In the genomic region with DNA sequence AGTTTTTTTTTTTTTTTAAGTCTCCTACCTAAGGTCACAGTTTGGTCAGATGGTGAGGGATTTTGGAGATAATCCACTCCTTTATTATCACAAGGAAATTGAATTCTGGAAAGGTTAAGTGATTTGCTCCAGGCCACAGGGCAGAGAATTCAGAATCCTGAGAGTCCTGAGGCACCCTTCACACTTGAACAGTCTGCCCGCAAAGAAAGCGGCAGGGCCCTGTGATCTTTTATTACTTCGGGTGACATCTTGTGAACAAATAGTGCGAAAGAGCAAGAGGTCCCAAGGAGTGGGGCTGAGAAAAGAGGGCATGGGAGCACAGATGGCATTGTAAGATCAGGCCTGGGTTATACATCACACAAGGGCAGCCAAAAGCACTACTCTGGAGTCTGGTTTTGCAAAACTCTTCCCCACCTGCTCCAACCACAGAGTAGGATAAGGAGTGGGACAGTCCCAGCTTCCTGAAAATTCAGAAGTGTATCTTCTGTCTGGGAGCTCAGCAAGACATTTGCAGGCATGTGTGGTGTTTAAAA, we compare ENCODE assay signal across 22 mouse cellular contexts.
"Had no signal": no experiment of that assay in that cellular context is flagged by ENCODE, and none has a peak within 500 bp of the region (broad histone marks: within the 10 kb centered on the region; RNA-seq: fewer than 3 reads in every experiment).

No protein-coding gene starts in this region.

- H3K9me3 ChIP-seq: limb, embryonic 10.5 days; limb, embryonic 13.5 days; liver, embryonic 12.5 days; liver, embryonic 15.5 days; lung, embryonic 15.5 days; midbrain, embryonic 10.5 days; midbrain, embryonic 13.5 days; neural tube, embryonic 13.5 days; stomach, embryonic 15.5 days had no signal

- H3K36me3 ChIP-seq: limb, embryonic 10.5 days; limb, embryonic 13.5 days; liver, embryonic 12.5 days; liver, embryonic 15.5 days; lung, embryonic 15.5 days; midbrain, embryonic 10.5 days; midbrain, embryonic 13.5 days; neural tube, embryonic 13.5 days; stomach, embryonic 15.5 days had no signal

- H3K9ac ChIP-seq: limb, embryonic 13.5 days; liver, embryonic 12.5 days; liver, embryonic 15.5 days; lung, embryonic 15.5 days; midbrain, embryonic 13.5 days; neural tube, embryonic 13.5 days; stomach, embryonic 15.5 days had no signal

- H3K4me2 ChIP-seq: limb, embryonic 13.5 days; liver, embryonic 12.5 days; liver, embryonic 15.5 days; lung, embryonic 15.5 days; midbrain, embryonic 13.5 days; neural tube, embryonic 13.5 days; stomach, embryonic 15.5 days had no signal

- H3K27ac ChIP-seq: limb, embryonic 10.5 days; limb, embryonic 13.5 days; liver, embryonic 12.5 days; liver, embryonic 15.5 days; lung, embryonic 15.5 days; midbrain, embryonic 10.5 days; midbrain, embryonic 13.5 days; neural tube, embryonic 13.5 days; stomach, embryonic 15.5 days had no signal

- ATAC-seq: liver, embryonic 12.5 days; midbrain, embryonic 13.5 days; midbrain, embryonic 16.5 days had no signal

- H3K4me3 ChIP-seq: limb, embryonic 10.5 days; limb, embryonic 13.5 days; liver, embryonic 12.5 days; liver, embryonic 15.5 days; lung, embryonic 15.5 days; megakaryocyte, embryonic 14.5 days; midbrain, embryonic 10.5 days; midbrain, embryonic 13.5 days; myocyte; neural tube, embryonic 13.5 days; stomach, embryonic 15.5 days had no signal

- H3K4me1 ChIP-seq: limb, embryonic 10.5 days; limb, embryonic 13.5 days; liver, embryonic 12.5 days; liver, embryonic 15.5 days; lung, embryonic 15.5 days; megakaryocyte, embryonic 14.5 days; midbrain, embryonic 13.5 days; neural tube, embryonic 13.5 days; stomach, embryonic 15.5 days had no signal

- DNase-seq: kidney, adult 8-10 months; kidney, postnatal 36 days; liver; lung, adult 18-20 months; lung, postnatal 10 days; lung, postnatal 36 days; retina, postnatal 1 day; right cerebral cortex, postnatal 25 days; spleen, adult 18-20 months; thymus, postnatal 25 days had no signal

- H3K27me3 ChIP-seq: limb, embryonic 13.5 days; liver, embryonic 12.5 days; liver, embryonic 15.5 days; lung, embryonic 15.5 days; megakaryocyte, embryonic 14.5 days; midbrain, embryonic 13.5 days; neural tube, embryonic 13.5 days; stomach, embryonic 15.5 days had no signal
